Mouse (Mus musculus) B cell, adult 2 months (primary cell): Measurements from ENCODE around the gene Exoc4.

Experiments
- DNase-seq, 2 experiments: peaks; one replicate each; pipeline ENCODE4 v3.0.0; 2022

Gene Exoc4

GRCm38 (mm10) chr6:33770021-33770420 lies 521.1 kb downstream of the Exoc4 start:
- DNase-seq: no peak

GRCm38 (mm10) chr6:33772551-33773315 lies 523.8 kb downstream of the Exoc4 start:
- DNase-seq: no peak

DNA sequence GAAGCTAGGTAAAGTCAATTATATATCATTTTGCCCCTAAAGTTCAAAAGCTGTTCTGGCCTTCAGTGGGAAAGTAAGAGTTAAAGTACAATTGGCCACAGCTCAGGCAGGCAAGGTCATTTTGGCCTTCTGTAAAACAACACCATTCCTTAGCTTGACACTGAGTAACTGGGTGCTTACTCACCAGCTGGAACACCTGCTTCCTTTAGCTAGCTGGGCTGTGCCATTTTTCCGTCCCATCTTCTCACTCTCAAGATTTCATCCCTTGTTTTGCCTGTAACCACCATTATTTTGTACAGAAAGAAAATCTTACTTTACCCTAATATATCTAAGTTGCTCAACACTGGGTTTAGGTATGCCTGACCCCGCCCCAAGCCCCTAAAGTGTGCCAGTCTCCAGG lies 543.7 kb downstream of the Exoc4 start:
- no peak for DNase-seq

GRCm38 (mm10) chr6:33801254-33801653 lies 552.4 kb downstream of the Exoc4 start:
- DNase-seq: no peak

DNA sequence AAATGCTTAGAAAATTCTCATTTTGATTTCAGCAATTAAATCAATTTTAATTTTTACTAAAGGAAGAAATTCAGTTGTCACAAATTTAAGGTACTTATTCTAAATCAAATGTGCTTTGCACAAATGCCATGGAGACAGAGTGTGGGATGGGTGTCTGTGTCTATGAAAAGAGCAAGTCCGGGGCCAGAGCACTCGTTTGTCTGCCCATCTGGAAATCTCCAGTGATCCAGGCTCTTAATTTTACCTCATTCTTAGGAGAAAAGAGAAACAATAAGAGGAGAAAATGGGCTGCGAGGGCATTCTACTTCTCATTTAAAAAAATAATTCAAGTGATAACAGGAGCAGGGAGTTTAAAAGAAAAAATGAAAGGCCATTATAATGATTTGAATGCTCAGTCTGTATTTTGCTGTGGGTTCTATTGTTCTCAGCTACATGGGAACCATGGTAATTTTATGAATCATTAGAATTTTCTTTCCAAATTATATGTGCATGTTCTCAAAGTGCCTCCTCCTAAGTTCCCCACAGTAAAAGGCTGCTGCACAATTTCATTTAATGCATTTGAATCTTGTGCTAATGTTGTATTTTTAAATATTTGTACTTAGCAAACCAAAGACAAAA lies 554.7 kb downstream of the Exoc4 start:
- DNase-seq: no peak

GRCm38 (mm10) chr6:33804775-33805174 lies 555.9 kb downstream of the Exoc4 start:
- DNase-seq: no peak

DNA sequence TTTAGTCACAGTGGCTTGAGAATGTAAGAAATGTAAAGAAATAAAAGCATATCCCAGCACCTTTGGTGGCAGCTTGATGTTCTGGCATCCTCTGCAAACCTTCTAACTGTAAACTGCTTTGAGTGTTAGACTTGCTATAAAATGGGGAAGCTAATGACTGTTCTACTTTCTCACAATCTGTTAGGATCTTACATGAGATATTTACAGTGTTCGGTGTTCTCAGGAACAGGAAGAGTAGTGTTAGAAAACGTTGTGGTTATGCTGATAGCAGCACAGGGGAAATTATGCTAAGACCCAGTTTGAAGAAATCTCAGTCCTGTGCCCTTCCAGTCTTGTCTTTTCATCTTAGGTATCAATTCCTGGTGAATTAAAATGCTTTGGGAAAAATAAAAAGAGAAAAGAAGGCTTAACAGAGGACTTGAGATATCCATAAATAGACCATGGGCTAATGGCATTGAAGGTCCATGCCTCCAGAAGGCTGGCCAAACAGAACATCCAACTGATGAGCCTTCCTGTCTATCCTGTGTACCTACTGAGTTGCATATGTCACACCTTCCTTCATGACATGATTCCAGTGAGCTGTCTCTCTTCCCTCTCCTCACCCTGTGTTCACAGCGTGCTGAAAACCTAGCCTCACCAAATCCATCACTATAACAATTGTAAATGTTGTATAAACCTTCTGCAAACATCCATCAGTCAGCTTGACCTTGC lies 557.3 kb downstream of the Exoc4 start:
- no peak for DNase-seq

DNA sequence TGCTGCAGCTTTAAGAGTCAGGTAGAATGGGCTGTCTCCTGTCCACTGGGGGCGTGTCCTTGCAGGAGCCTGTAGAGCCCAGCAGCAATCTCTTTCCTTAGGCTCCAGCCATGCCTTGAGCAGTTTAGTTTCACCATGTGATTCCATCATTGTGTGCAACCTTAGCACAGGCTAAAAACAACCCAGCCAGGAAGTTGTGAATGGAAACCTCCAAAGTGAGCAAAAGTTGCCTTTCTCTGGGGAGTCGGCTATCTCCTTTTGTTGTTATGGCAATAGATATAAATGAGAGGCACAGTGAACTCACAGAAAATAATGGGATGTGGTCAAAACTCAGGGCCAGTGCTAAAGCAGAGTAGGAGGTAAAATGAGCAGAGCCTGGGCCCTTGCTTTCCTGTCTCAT lies 565.5 kb downstream of the Exoc4 start:
- DNase-seq: no peak

DNA sequence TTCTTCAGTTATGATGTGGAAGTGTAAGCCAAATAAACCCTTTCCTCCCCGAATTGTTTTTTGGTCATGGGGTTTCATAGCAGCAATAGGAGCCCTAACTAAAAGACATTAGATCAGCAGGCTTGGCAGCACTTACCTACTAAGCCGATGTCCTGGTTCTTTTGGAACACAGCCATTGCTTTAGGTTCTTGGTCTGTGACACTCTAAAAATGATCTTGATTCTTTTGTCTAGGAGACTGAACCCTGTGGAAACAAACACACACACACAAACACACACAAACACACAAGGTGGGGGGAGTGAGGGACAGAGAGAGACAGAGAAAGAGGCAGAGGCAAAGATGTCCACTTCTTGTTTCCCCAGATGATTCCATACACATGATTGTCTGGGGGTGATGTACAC lies 574.3 kb downstream of the Exoc4 start:
- no peak for DNase-seq

DNA sequence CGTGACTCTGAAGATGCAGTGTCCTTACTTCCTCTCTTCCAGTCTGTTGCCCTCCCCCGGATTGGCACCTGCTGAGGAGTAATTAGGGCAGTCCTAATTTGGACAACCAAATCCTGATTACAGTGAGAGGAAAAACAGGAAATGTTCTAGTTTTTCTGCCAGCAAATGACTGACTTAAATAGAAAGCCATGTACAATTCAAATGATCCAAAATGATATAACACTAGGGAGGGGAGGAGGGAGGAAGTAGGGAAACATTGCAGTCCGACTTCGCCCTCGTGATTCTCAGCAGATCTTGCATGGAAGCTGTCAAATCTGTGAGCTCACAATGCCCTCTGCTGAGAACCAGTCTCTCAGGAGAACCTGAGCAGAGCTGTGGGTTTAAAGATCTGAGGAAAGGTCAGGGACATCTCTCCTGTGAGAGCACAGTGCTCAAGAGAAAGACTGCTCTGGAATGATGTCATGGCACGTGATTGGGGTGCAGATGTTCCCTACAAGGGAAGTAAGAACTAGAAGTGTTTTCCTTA lies 575.0 kb downstream of the Exoc4 start:
- DNase-seq: no peak

DNA sequence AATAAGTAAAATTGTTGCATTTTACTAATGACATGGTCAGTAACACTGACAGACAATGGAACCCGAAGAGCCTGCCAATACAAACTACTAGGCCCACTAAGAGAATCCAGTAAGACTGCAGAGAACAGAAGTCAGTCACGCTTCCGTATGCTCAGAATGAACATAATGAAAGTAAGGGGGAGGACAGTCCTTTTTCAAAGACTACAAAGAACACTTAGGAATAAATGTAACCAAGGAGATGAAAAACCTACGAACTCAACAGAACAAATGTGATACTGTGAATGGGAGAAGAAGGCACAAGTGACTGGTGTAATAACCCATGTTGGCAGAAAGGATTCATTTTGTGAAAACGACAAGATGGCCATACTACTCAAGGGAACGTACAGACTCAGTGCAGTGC lies 579.6 kb downstream of the Exoc4 start:
- no peak for DNase-seq

- DNase-seq: no peak
These were observed 580.4 kb downstream of the Exoc4 start for GRCm38 (mm10) chr6:33829261-33829660.

DNA sequence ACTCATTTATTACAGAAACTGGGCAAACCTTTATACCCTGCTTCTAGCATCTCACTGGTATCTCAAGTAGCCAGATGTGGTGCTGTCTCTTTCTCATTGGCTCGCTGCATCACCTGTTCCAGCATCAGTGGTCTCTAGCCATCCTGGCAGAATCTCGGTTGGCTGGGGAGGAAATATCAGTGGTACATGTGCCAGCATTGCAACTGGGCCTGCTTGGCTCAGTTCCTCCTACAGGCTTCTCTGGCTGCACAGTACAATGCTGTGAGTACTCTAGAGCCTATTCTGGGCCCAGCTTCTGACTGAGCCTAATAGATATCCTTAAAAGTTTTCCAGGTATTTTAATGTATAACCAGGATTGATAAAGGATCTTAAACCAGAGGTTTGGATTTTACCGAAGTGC lies 582.4 kb downstream of the Exoc4 start:
- no peak for DNase-seq

- no peak for DNase-seq
These were observed 584.1 kb downstream of the Exoc4 start for GRCm38 (mm10) chr6:33832978-33833377.

GRCm38 (mm10) chr6:33836048-33836780 lies 587.3 kb downstream of the Exoc4 start:
- DNase-seq: no peak

DNA sequence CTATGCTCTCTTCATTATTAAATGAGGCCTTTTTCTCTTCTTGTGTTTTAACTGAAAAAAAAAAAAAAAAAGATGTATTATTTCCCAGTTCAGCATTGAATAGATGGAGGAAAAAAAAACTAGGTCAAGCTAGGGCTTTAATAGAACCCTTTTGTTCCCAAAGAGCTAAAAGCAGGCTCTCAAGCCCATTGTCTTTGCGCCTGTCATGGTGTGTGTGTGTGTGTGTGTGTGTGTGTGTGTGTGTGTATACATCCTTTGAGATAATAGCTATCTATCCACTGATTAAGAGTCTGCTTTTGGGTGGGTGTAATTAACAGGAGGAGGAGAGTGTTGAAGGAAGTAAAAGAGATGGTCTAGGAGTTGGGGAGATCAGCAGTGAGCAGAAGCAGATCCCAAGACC lies 594.0 kb downstream of the Exoc4 start:
- DNase-seq: no peak

GRCm38 (mm10) chr6:33859049-33859448 lies 610.2 kb downstream of the Exoc4 start:
- DNase-seq: no peak

GRCm38 (mm10) chr6:33865752-33866151 lies 616.9 kb downstream of the Exoc4 start:
- DNase-seq: no peak

DNA sequence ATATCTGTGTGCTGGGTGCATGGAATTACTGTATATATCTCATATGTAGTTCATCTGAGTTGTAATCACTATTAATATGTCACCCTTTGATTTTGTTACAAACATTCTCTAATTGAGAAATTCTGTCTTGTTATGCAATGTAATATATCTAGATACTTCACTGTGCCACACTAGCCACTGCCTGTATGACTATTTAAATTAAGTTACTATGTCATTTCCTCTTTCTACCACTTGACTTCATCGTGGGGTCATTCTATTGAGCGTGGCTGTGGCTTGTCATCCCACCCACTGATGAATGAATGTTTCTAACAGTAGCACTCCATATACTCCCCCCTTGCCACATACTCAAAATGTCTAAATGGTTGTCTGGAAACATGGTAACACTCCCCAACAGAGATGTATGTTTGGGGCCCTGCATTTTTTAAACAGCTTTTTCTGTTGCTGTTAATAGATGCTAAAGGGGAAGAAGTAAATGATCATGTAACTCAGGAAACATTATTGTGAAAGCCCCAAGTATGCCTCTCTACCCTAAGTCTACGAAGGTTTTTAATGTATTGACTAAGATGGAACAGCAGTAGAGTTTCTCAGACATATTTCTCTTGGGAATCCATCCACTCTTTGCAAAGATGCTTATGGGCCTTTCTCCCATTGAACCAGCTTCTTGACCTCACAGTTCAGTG lies 618.2 kb downstream of the Exoc4 start:
- no peak for DNase-seq

DNA sequence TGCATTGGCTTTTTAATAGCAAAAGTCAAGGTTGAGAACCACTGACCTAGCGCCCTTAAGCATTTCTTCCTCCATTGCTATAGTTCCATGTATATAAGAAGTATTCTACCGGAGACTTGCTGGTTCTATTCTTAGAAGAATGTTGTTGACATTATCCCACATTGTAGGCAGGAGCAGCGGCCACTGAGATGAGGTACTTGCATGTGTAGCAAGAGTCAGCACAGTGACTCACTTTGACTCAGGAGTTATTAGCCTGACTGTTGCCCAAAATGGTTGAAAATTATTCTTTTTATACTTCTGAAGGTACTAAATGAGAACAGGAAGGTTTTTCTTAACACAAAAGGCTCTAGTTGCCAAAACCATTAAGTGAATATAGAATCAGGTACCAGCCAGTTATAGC lies 620.4 kb downstream of the Exoc4 start:
- no peak for DNase-seq

- DNase-seq: no peak
These were observed 621.7 kb downstream of the Exoc4 start for GRCm38 (mm10) chr6:33870468-33871142.

GRCm38 (mm10) chr6:33871286-33871685 lies 622.4 kb downstream of the Exoc4 start:
- DNase-seq: no peak
